ENCODE assay signal across 9 mouse cellular contexts in genomic region chr5:45220272-45220916, GRCm38 (mm10).
DNase-seq lines count a peak whose midpoint lies in the region; ATAC-seq and TF ChIP-seq lines count a peak whose summit lies in the region.
"Had no signal": no experiment of that assay in that cellular context is flagged by ENCODE, and none has a peak within 500 bp of the region (broad histone marks: within the 10 kb centered on the region; RNA-seq: fewer than 3 reads in every experiment).

No protein-coding gene starts in this region.

- no peak for TF ChIP-seq CTCF in gastrocnemius, adult 2 months (IDR thresholded peaks at IDR 0.05)

- peak; percentile 21 for DNase-seq in gastrocnemius, adult 2 months
- DNase-seq in gastrocnemius, postnatal 4 days (ENCODE audit: low spot score in 2 of 2), result no peak
- DNase-seq in right cerebral cortex, adult 18-20 months, result peak; percentile 59
- DNase-seq in right cerebral cortex, postnatal 4 days, result no peak
- DNase-seq in left cerebral cortex, adult 18-20 months (ENCODE audit: low spot score in 2 of 2), result peak; percentile 36 to 60

- H3K4me2 ChIP-seq in stomach, embryonic 16.5 days (ENCODE audit: low read depth, low read length), result no peak overlapping the region
- no peak overlapping the region for H3K4me2 ChIP-seq in kidney, embryonic 16.5 days (replicated peaks; ENCODE audit: low read depth, low read length)

- no peaks in the 10 kb centered on the region for H3K9me3 ChIP-seq in stomach, embryonic 16.5 days (replicated peaks; ENCODE audit: control insufficient read depth, low read length)
- H3K9me3 ChIP-seq in kidney, embryonic 16.5 days (ENCODE audit: low read length), result no peaks in the 10 kb centered on the region
- H3K9me3 ChIP-seq: G1E had no signal

- H3K9ac ChIP-seq in stomach, embryonic 16.5 days (ENCODE audit: low read length), result no peak overlapping the region
- H3K9ac ChIP-seq in kidney, embryonic 16.5 days (replicated peaks; ENCODE audit: low read length), result no peak overlapping the region

- H3K27me3 ChIP-seq in stomach, embryonic 16.5 days (ENCODE audit: control insufficient read depth, insufficient read depth, low read length), result no peaks in the 10 kb centered on the region
- H3K27me3 ChIP-seq in kidney, embryonic 16.5 days (ENCODE audit: insufficient read depth, low read length), result no peaks in the 10 kb centered on the region

- peak overlapping the region; percentile 59; the same call in 1 of the 2 replicates for H3K27ac ChIP-seq in gastrocnemius, adult 2 months
- H3K27ac ChIP-seq in stomach, embryonic 16.5 days (ENCODE audit: low read length), result peak overlapping the region; percentile 4; the same call in 1 of the 2 replicates
- no peak overlapping the region for H3K27ac ChIP-seq in kidney, embryonic 16.5 days (ENCODE audit: low read length)

- 42% methylated on average over 6 of the region's 6 CpGs for WGBS in stomach, embryonic 16.5 days
- 71% methylated on average over 6 of the region's 6 CpGs for WGBS in kidney, embryonic 16.5 days

- intact Hi-C loops in gastrocnemius, adult 2 months (cut with DNase I), result no loop called here

- no peaks in the 10 kb centered on the region for H3K4me1 ChIP-seq in stomach, embryonic 16.5 days (ENCODE audit: control insufficient read depth, insufficient read depth, low read length)
- H3K4me1 ChIP-seq in kidney, embryonic 16.5 days (ENCODE audit: insufficient read depth, low read length), result no peaks in the 10 kb centered on the region

- no peaks in the 10 kb centered on the region for H3K36me3 ChIP-seq in stomach, embryonic 16.5 days (ENCODE audit: control insufficient read depth, insufficient read depth, low read length)
- H3K36me3 ChIP-seq in kidney, embryonic 16.5 days (ENCODE audit: insufficient read depth, low read length), result no peaks in the 10 kb centered on the region
- H3K36me3 ChIP-seq: G1E had no signal

- ATAC-seq in stomach, embryonic 16.5 days (ENCODE audit: insufficient read depth, low FRiP score), result peak; percentile 66; the same call in 1 of the 2 replicates
- ATAC-seq in megakaryocyte, adult 5-6 weeks (ENCODE audit: poor library complexity, severe bottlenecking), result no peak
- ATAC-seq in kidney, embryonic 16.5 days (ENCODE audit: low FRiP score, low TSS enrichment), result no peak

- no peak overlapping the region for H3K4me3 ChIP-seq in gastrocnemius, adult 2 months
- no peak overlapping the region for H3K4me3 ChIP-seq in stomach, embryonic 16.5 days (replicated peaks; ENCODE audit: low read length)
- no peak overlapping the region for H3K4me3 ChIP-seq in kidney, embryonic 16.5 days (ENCODE audit: low read length)

Comparison
In these comparisons a context has a peak if more than half of its experiments do, and no peak if none do; other contexts are left out.
1. DNase-seq: peak in gastrocnemius, adult 2 months (single experiment), right cerebral cortex, adult 18-20 months (single experiment) and left cerebral cortex, adult 18-20 months (2 of 2); none in gastrocnemius, postnatal 4 days (0 of 2) and right cerebral cortex, postnatal 4 days (single experiment).